ENCODE assay signal across 9 mouse cellular contexts in the genomic region with DNA sequence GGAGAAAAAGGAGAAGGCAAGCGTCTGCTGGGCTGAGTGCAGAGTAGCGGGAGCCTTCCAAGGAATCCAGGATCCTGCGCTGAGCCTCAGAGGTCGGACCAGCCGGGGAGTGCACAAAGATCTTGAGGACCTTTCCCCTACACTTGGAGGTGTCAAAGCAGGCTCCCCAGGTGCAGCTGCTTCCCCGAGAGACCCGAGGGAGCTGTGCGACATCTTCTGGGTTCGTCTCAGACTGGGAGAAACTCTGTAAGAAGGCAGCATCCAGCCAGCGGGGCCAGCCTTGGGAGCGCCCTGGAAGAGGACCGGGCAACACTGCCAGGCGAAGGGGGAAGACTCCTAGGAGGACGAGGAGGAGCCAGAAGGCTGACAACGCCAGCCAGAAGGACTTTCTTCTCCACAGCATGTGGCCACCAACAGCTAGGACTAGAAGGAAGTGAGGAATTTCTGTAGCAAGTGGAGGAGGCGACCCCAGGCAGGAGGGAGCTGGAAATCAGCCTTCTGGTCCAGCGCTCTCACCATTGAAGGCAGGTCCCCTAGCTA. TPM values are rescaled to one million over a fixed set of nuclear protein-coding genes. Genes with fewer than 3 reads are reported as not detected.
DNase-seq lines count a peak whose midpoint lies in the region; ATAC-seq lines count a peak whose summit lies in the region.
"Had no signal": no experiment of that assay in that cellular context is flagged by ENCODE, and none has a peak within 500 bp of the region (broad histone marks: within the 10 kb centered on the region; RNA-seq: fewer than 3 reads in every experiment).

No protein-coding gene starts in this region.

- ATAC-seq in forebrain, embryonic 16.5 days, result no peak
- ATAC-seq in limb, embryonic 15.5 days (ENCODE audit: insufficient number of reproducible peaks, low FRiP score, low TSS enrichment, low read depth), result no peak
- ATAC-seq in stomach, embryonic 15.5 days (ENCODE audit: insufficient read depth, low FRiP score, low read depth), result no peak
- no peak for ATAC-seq in megakaryocyte-erythroid progenitor cell, adult 5-6 weeks (replicated peaks; ENCODE audit: low FRiP score, low TSS enrichment, poor library complexity, severe bottlenecking)

- no peak for DNase-seq in heart, embryonic 10.5 days (ENCODE audit: low spot score)
- DNase-seq in heart, postnatal 25 days (ENCODE audit: low spot score), result no peak
- DNase-seq in brain, adult 2 months (ENCODE audit: low read depth, low spot score), result peak; percentile 46
- no peak for DNase-seq in lung, postnatal 10 days

- H3K4me2 ChIP-seq in forebrain, embryonic 16.5 days (ENCODE audit: low read length), result peak overlapping the region; percentile 98
- H3K4me2 ChIP-seq in limb, embryonic 15.5 days, result peak overlapping the region; percentile 95
- H3K4me2 ChIP-seq in stomach, embryonic 15.5 days, result peak overlapping the region; percentile 98

- H3K4me1 ChIP-seq in heart, embryonic 10.5 days, result peaks cover 30% of the 10 kb centered on the region
- peaks cover 18% of the 10 kb centered on the region for H3K4me1 ChIP-seq in forebrain, embryonic 16.5 days (replicated peaks; ENCODE audit: control insufficient read depth, insufficient read depth, low read length)
- H3K4me1 ChIP-seq in limb, embryonic 15.5 days, result peaks cover 35% of the 10 kb centered on the region
- H3K4me1 ChIP-seq in stomach, embryonic 15.5 days, result peaks cover 21% of the 10 kb centered on the region

- no peaks in the 10 kb centered on the region for H3K36me3 ChIP-seq in heart, embryonic 10.5 days
- H3K36me3 ChIP-seq in forebrain, embryonic 16.5 days (ENCODE audit: control insufficient read depth, insufficient read depth), result no peaks in the 10 kb centered on the region
- H3K36me3 ChIP-seq in limb, embryonic 15.5 days, result no peaks in the 10 kb centered on the region
- H3K36me3 ChIP-seq in stomach, embryonic 15.5 days, result no peaks in the 10 kb centered on the region
- H3K36me3 ChIP-seq: G1E had no signal

- no peaks in the 10 kb centered on the region for H3K9me3 ChIP-seq in heart, embryonic 10.5 days
- H3K9me3 ChIP-seq in forebrain, embryonic 16.5 days (ENCODE audit: control insufficient read depth, low read length), result no peaks in the 10 kb centered on the region
- H3K9me3 ChIP-seq in limb, embryonic 15.5 days, result no peaks in the 10 kb centered on the region
- H3K9me3 ChIP-seq in stomach, embryonic 15.5 days, result no peaks in the 10 kb centered on the region
- H3K9me3 ChIP-seq: G1E had no signal

- H3K27ac ChIP-seq in heart, embryonic 10.5 days, result peak overlapping the region; percentile 72
- H3K27ac ChIP-seq in forebrain, embryonic 16.5 days (ENCODE audit: low read length), result no peak overlapping the region
- 0 out of 2 replicates have a peak overlapping the region, but pooled peaks have one; percentile 9 for H3K27ac ChIP-seq in limb, embryonic 15.5 days
- no peak overlapping the region for H3K27ac ChIP-seq in stomach, embryonic 15.5 days

- no peak overlapping the region for H3K9ac ChIP-seq in forebrain, embryonic 16.5 days (replicated peaks; ENCODE audit: low read depth, low read length)
- H3K9ac ChIP-seq in limb, embryonic 15.5 days, result peak overlapping the region; percentile 33; the same call in 1 of the 2 replicates
- no peak overlapping the region for H3K9ac ChIP-seq in stomach, embryonic 15.5 days

- under 1% methylated on average over 17 of the region's 17 CpGs for WGBS in heart, embryonic 10.5 days
- WGBS in forebrain, embryonic 16.5 days, result 2% methylated on average over 17 of the region's 17 CpGs
- WGBS in limb, embryonic 15.5 days, result under 1% methylated on average over 17 of the region's 17 CpGs
- 1% methylated on average over 17 of the region's 17 CpGs for WGBS in stomach, embryonic 15.5 days

- peak overlapping the region; percentile 71 for H3K4me3 ChIP-seq in heart, embryonic 10.5 days
- peak overlapping the region; percentile 59 for H3K4me3 ChIP-seq in forebrain, embryonic 16.5 days (replicated peaks; ENCODE audit: low read length)
- peak overlapping the region; percentile 56 for H3K4me3 ChIP-seq in limb, embryonic 15.5 days
- H3K4me3 ChIP-seq in stomach, embryonic 15.5 days (replicated peaks), result peak overlapping the region; percentile 49

- peaks cover 62% of the 10 kb centered on the region for H3K27me3 ChIP-seq in heart, embryonic 10.5 days (ENCODE audit: insufficient read depth, poor library complexity, severe bottlenecking)
- peaks cover 31% of the 10 kb centered on the region for H3K27me3 ChIP-seq in forebrain, embryonic 16.5 days (replicated peaks; ENCODE audit: control insufficient read depth, insufficient read depth, low read length)
- peaks cover 36% of the 10 kb centered on the region for H3K27me3 ChIP-seq in limb, embryonic 15.5 days
- peaks cover 28% of the 10 kb centered on the region for H3K27me3 ChIP-seq in stomach, embryonic 15.5 days (replicated peaks)

- intact Hi-C loops in heart, postnatal 25 days (cut with DNase I), result no loop called here

RNA-seq across cellular contexts. Expression of a gene that starts 12.3 kb away (rescaled TPM):
- 1.9 and 2.8 TPM in 2 replicates for polyA plus RNA-seq in heart, embryonic 10.5 days (2016; fragmentation: Nextera tagmentation; extraction: Ambion mirVana)
- total RNA-seq in heart, postnatal 25 days (2021), result 10 to 100 TPM; 18.0 to 19.4 TPM
- polyA plus RNA-seq in forebrain, embryonic 16.5 days (2015; fragmentation: Nextera tagmentation; extraction: Ambion mirVana), result 0.45 and 0.56 TPM in 2 replicates
- polyA plus RNA-seq in limb, embryonic 15.5 days (2015; fragmentation: Nextera tagmentation; extraction: Ambion mirVana), result 6.4 and 7.8 TPM in 2 replicates
- 1.0 and 1.1 TPM in 2 replicates for polyA plus RNA-seq in stomach, embryonic 15.5 days (2015; fragmentation: Nextera tagmentation; extraction: Ambion mirVana)
- total RNA-seq in megakaryocyte-erythroid progenitor cell, adult 5-6 weeks (2014; fragmentation: Nextera tagmentation), result not detected in 2 replicates
- not detected in 2 replicates for total RNA-seq in megakaryocyte-erythroid progenitor cell, adult 5-6 weeks (2017)
- polyA plus RNA-seq: G1E had no signal

RNA-seq across cellular contexts. Expression of a gene that starts 24.7 kb away (rescaled TPM):
- polyA plus RNA-seq in heart, embryonic 10.5 days (2016; fragmentation: Nextera tagmentation; extraction: Ambion mirVana), result 8.0 and 9.6 TPM in 2 replicates
- total RNA-seq in heart, postnatal 25 days (2021), result 1 to 10 TPM; 7.6 to 9.2 TPM
- polyA plus RNA-seq in forebrain, embryonic 16.5 days (2015; fragmentation: Nextera tagmentation; extraction: Ambion mirVana), result 8.1 and 9.3 TPM in 2 replicates
- polyA plus RNA-seq in limb, embryonic 15.5 days (2015; fragmentation: Nextera tagmentation; extraction: Ambion mirVana), result 20.7 and 20.8 TPM in 2 replicates
- polyA plus RNA-seq in stomach, embryonic 15.5 days (2015; fragmentation: Nextera tagmentation; extraction: Ambion mirVana), result 17.8 and 20.9 TPM in 2 replicates
- 27.7 and 41.0 TPM in 2 replicates for total RNA-seq in megakaryocyte-erythroid progenitor cell, adult 5-6 weeks (2014; fragmentation: Nextera tagmentation)
- 18.2 and 24.1 TPM in 2 replicates for total RNA-seq in megakaryocyte-erythroid progenitor cell, adult 5-6 weeks (2017)

RNA-seq across cellular contexts. Expression of a gene that starts 28.4 kb away (rescaled TPM):
- 0.09 and 0.36 TPM in 2 replicates for polyA plus RNA-seq in heart, embryonic 10.5 days (2016; fragmentation: Nextera tagmentation; extraction: Ambion mirVana)
- total RNA-seq in heart, postnatal 25 days (2021), result under 1 TPM; 0.31 to 0.36 TPM
- polyA plus RNA-seq in forebrain, embryonic 16.5 days (2015; fragmentation: Nextera tagmentation; extraction: Ambion mirVana), result 0.15 and 0.17 TPM in 2 replicates
- 1.3 and 2.6 TPM in 2 replicates for polyA plus RNA-seq in limb, embryonic 15.5 days (2015; fragmentation: Nextera tagmentation; extraction: Ambion mirVana)
- 0.75 and 0.86 TPM in 2 replicates for polyA plus RNA-seq in stomach, embryonic 15.5 days (2015; fragmentation: Nextera tagmentation; extraction: Ambion mirVana)
- total RNA-seq in megakaryocyte-erythroid progenitor cell, adult 5-6 weeks (2014; fragmentation: Nextera tagmentation), result not detected in 2 replicates
- not detected in 2 replicates for total RNA-seq in megakaryocyte-erythroid progenitor cell, adult 5-6 weeks (2017)

RNA-seq across cellular contexts. Expression of a gene that starts 56.5 kb away (rescaled TPM):
- 47.5 and 77.0 TPM in 2 replicates for polyA plus RNA-seq in heart, embryonic 10.5 days (2016; fragmentation: Nextera tagmentation; extraction: Ambion mirVana)
- total RNA-seq in heart, postnatal 25 days (2021), result 100 to 1,000 TPM; 215 to 229 TPM
- polyA plus RNA-seq in forebrain, embryonic 16.5 days (2015; fragmentation: Nextera tagmentation; extraction: Ambion mirVana), result 0.15 and 0.26 TPM in 2 replicates
- 3.2 and 8.0 TPM in 2 replicates for polyA plus RNA-seq in limb, embryonic 15.5 days (2015; fragmentation: Nextera tagmentation; extraction: Ambion mirVana)
- 0.41 and 0.52 TPM in 2 replicates for polyA plus RNA-seq in stomach, embryonic 15.5 days (2015; fragmentation: Nextera tagmentation; extraction: Ambion mirVana)
- total RNA-seq in megakaryocyte-erythroid progenitor cell, adult 5-6 weeks (2014; fragmentation: Nextera tagmentation), result not detected in 2 replicates
- not detected in 2 replicates for total RNA-seq in megakaryocyte-erythroid progenitor cell, adult 5-6 weeks (2017)
- total RNA-seq: G1E had no signal
- polyA plus RNA-seq: G1E had no signal

Comparison
In these comparisons a context has a peak if more than half of its experiments do, and no peak if none do; other contexts are left out.
1. H3K27ac ChIP-seq: peak in heart, embryonic 10.5 days (single experiment) and limb, embryonic 15.5 days (single experiment); none in forebrain, embryonic 16.5 days (single experiment) and stomach, embryonic 15.5 days (single experiment).
2. Peak in every context shown above with its lines, with median percentiles within 50 percentile points of each other: H3K4me3 ChIP-seq and H3K4me2 ChIP-seq.